Mouse (Mus musculus) bone marrow, adult 2 months (tissue): Measurements from ENCODE around the gene Wnt2. TPM values are rescaled to one million over a fixed set of nuclear protein-coding genes. Genes with fewer than 3 reads are reported as not detected.

Experiments
- H3K27ac ChIP-seq: fragments of 200-500 bp; 2 replicates; pipeline ENCODE4 v1.5.1; 2012; ENCODE audit warnings: low read depth, mild to moderate bottlenecking, control low read depth, inconsistent platforms, low read length; ENCODE audit not compliant: control insufficient read depth, poor library complexity, insufficient read depth
- H3K4me1 ChIP-seq: fragments of 200-500 bp; 2 replicates; pipeline ENCODE4 v1.6.1; 2011; ENCODE audit warnings: low read length; ENCODE audit not compliant: control insufficient read depth, insufficient read depth
- H3K4me3 ChIP-seq: fragments of 200-500 bp; replicated peaks from 2 replicates; pipeline ENCODE3; 2011; ENCODE audit warnings: mild to moderate bottlenecking, low read depth, low read length, control low read depth; ENCODE audit not compliant: control insufficient read depth
- CTCF ChIP-seq: fragments of 200-500 bp; IDR thresholded peaks from 2 replicates; pipeline ENCODE4 v1.5.1; 2011; ENCODE audit warnings: low read length, control low read depth; ENCODE audit not compliant: control insufficient read depth, insufficient read depth
- POLR2A ChIP-seq: fragments of 200-500 bp; IDR thresholded peaks from 2 replicates; pipeline ENCODE4 v1.6.1; 2011; ENCODE audit warnings: low read depth, mild to moderate bottlenecking, control low read depth, low read length, borderline replicate concordance; ENCODE audit not compliant: control insufficient read depth
- WGBS: fragments of 180-500 bp; shearing (Covaris S2); methylation state at CpG from one replicate; pipeline ENCODE4 v1.1.7; 2018; 5-methylcytosine and 5-hydroxymethylcytosine counted together
- polyA plus RNA-seq: library from polyadenylated mRNA; stranded (reverse); fragments of >200 nt; gene quantifications from 2 replicates; pipeline ENCODE4 v1.2.4, GENCODE M21; 2011; ENCODE audit warnings: low replicate concordance; ENCODE audit not compliant: missing spikeins, insufficient read depth, insufficient read length

Wnt2 gene
- polyA plus RNA-seq, 1 experiment: not detected

DNA sequence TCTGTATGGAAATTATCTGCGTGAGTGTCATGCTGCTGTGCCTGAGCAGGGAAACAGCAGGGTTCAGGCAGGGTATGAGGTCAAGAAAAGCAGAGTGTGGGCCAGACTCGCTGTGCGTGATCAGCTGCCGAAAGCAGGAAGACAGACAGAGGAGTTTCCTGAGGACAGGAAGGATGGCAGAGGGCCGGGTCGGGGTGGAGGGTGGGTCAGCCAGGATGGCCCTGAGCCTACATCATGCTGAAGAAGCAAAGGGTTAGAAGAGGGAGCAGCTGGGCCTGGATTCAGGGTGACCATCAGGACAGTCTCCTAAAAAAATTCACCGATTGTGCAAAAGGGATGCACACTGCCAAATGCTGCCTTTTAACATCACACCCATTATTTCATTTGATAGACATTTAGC lies 38.8 kb downstream of the Wnt2 start:
- no peak for TF ChIP-seq POLR2A
- no peak for TF ChIP-seq CTCF
- Histone ChIP-seq H3K4me1 (no peaks in the 10 kb centered on the region), H3K4me3 (no peak overlapping the region), H3K27ac (no peak overlapping the region)
- WGBS: 61% methylated on average over 7 of the region's 7 CpGs

DNA sequence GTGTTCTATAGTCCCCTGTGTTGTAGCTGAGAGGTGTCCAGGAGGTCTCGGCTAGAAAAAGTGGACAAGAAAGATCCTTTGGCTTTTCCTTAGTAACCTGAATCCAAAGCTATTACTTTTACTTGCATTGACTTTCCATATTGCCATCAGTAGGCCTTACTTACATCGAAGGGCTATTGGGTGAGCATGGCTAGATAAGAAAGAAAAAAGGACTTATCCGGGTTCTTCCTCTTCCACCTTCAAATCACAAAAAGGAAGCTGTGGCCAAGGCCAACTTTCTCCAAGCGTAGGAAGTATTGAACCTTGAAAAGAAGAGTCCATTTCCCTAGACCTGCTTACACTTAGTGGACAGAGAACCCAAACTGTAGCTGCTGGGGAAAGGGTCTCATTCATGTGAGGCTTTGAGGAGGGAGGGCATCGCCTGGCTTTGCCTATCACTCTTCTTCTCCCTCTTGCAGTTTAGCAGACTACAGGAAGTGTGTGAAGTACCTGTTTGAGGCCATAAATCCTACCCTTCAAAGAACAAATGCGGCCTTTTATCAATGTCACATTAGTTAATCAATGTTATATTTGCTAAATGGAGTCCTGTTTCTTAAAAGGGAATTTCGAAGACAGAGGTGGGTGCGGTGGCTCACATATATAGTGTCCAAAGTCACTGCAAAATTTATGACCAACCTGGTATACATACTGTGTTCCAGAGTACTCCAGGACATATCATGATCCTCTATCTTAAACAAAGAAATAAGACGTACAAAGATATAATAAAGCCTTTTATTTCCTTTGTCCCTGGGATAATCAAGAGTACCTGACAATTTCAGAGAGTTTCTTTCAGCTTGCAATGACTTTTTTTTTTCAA lies 40.0 kb downstream of the Wnt2 start:
- 79% methylated on average over 9 of the region's 9 CpGs for WGBS
- TF ChIP-seq CTCF (no peak), POLR2A (no peak)
- no peaks in the 10 kb centered on the region for H3K4me1 ChIP-seq

DNA sequence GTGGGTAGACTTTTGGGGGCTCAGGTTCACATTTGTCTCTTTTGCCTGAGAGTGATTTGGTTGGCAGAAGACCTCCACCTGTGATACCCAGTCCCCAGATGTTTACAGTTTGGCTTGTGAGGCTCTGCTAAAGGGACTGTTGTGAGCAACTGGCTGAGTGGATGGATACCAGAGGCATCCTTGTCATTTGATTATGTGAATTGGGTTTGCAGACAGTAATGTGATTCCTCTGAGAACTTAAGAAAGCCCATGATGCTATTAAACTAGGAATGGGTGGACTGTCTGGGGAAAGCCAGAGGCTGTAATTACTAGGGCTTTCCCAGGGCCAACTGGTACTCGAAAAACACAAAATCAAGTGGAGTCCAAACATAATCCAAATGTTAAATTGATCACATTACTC lies 51.0 kb downstream of the Wnt2 start:
- H3K4me1 ChIP-seq: no peaks in the 10 kb centered on the region
- no peak overlapping the region for H3K4me3 ChIP-seq
- 63% methylated on average over 1 of the region's 1 CpGs for WGBS
- H3K27ac ChIP-seq: no peak overlapping the region
- TF ChIP-seq CTCF: no peak
- TF ChIP-seq POLR2A: no peak

More for the DNA sequence above, 40.0 kb downstream of the Wnt2 start:
- Histone ChIP-seq H3K27ac (no peak overlapping the region), H3K4me3 (no peak overlapping the region)

DNA sequence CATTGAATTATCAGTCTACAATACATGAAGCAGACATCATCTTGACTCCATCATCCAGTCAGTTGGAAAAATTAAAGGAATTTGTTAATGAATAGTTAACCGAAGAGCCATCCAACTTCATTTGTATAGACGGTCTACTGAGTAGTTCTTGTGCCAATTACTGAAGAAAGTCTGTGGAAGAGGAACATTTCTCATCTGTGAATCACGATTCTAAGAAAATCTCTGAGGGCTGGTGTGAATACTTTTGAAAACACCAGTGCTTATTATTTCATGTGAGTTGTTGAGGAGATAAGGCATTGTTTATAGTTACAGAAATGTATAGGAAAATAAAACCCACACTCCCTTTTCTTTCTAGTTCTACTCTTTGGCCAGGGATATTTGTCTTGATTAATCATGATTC lies 51.5 kb downstream of the Wnt2 start:
- TF ChIP-seq CTCF (no peak), POLR2A (no peak)

DNA sequence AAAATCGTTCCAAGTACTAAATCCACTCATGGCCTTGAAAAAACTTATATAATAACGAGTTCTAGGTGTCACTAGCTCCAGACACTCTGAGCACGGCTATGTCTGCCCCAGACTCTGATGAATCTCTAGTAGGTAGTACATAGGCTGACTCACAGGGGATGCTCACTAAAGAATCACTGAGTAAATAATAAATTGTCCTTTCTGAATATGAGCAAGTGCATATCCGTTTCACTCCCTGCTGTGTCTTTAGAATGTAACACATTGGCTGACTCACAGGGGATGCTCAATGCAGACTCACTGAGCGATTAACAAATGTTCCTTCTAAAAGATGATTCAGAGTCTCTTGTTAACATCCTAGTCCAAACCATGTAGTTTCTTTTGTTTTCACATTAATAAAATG lies 52.1 kb downstream of the Wnt2 start:
- Histone ChIP-seq H3K4me1 (no peaks in the 10 kb centered on the region), H3K27ac (no peak overlapping the region), H3K4me3 (no peak overlapping the region)
- TF ChIP-seq POLR2A (no peak), CTCF (no peak)
- WGBS: 72% methylated on average over 5 of the region's 5 CpGs

More for the DNA sequence above, 51.5 kb downstream of the Wnt2 start:
- no peak overlapping the region for H3K27ac ChIP-seq
- H3K4me3 ChIP-seq: no peak overlapping the region
- 77% methylated on average over 3 of the region's 3 CpGs for WGBS
- H3K4me1 ChIP-seq: no peaks in the 10 kb centered on the region

DNA sequence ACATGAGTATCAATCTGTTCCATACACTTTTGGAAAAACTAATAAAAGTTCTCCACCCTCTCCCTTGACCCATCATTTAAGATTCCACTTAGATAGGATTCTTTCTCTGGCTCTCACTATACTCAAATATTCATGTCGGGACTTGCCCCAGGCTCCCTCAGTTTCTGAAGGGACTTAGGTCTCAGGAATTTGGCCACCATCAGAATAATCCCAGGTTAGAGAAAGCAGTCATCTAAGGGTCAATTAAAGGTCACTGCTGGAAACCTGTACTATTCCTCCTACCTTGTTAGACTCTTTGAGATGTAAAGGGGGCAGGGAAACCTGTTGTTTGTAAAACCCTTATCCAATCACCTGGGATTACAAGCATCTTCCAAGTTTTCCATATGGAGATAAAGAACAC lies 53.2 kb downstream of the Wnt2 start:
- no peak overlapping the region for H3K27ac ChIP-seq
- no peaks in the 10 kb centered on the region for H3K4me1 ChIP-seq
- TF ChIP-seq CTCF: no peak
- TF ChIP-seq POLR2A: no peak
- H3K4me3 ChIP-seq: no peak overlapping the region
- 59% methylated on average over 1 of the region's 1 CpGs for WGBS

DNA sequence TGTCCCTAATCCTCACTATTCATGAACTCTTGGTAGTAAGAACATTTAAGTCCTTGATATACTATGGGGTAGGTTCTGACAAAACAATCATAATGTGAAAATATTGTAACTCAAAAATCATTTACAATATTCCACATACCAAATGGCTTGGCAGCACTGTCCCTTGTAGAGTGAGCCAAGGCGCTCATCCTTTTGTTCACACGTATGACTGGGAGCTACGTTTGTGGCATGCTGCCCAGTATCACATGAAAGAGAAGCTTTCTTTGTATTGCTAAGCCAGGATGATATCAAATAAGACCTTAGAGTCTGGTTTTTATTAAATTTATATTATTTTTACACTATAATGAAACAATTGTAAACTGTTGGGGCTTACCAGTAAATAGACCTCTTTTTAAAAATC lies 56.0 kb downstream of the Wnt2 start:
- no peak for TF ChIP-seq CTCF
- TF ChIP-seq POLR2A: no peak
- Histone ChIP-seq H3K27ac (no peak overlapping the region), H3K4me1 (no peaks in the 10 kb centered on the region), H3K4me3 (no peak overlapping the region)
- WGBS: 84% methylated on average over 3 of the region's 3 CpGs

DNA sequence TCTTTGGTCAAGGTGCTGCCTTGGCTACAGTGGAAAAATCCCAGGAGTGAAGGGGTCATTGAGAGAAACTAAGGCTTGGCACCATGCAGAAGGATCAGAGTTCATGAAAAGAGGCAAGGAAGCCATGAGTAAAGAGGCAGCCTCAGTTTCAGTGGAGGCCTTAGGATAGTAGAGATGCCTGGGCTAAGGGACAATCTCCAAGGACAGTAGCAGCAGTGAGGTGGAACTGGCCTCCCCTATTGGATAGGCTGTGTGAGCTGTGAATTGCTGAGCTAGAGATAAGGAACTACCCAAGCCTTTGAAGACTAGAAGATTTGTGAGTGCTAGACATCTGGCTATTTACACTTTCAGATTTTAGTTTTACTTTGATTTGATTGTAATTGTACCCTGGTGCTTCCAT lies 59.0 kb downstream of the Wnt2 start:
- TF ChIP-seq CTCF (no peak), POLR2A (no peak)
- Histone ChIP-seq H3K4me3 (no peak overlapping the region), H3K27ac (no peak overlapping the region), H3K4me1 (no peaks in the 10 kb centered on the region)

DNA sequence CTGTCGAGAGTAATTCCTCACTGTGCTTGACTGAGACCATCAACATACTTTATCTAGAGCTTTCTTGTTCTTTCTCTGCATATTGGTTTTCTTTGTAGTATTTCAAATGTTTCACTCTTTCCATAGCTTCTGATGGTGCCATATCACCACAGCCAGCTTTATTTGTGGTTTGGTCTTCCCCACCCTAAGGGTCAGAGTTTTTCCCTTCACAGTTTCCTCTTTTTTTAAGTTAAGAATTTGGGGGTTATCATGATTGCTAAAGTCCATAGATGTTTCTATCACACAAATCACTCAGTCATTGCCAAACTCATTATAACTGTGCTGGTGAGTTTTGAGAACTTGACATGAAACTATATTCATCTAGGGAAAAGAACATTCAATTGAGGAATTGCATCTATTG lies 60.6 kb downstream of the Wnt2 start:
- Histone ChIP-seq H3K27ac (no peak overlapping the region), H3K4me1 (no peaks in the 10 kb centered on the region), H3K4me3 (no peak overlapping the region)
- WGBS: 5% methylated on average over 1 of the region's 1 CpGs
- TF ChIP-seq CTCF: no peak
- TF ChIP-seq POLR2A: no peak
